Mouse (Mus musculus): ENCODE results near the gene Afmid. TPM values are rescaled to one million over a fixed set of nuclear protein-coding genes. Genes with fewer than 3 reads are reported as not detected.

Gene Afmid
- polyA plus RNA-seq (2012), result 3.0 and 4.9 TPM in 2 replicates

- TF ChIP-seq GATA1 (IDR thresholded peaks at IDR 0.05; ENCODE audit: low read length), result no peak
Observed at GRCm38 (mm10) chr11:117825333-117826101, at the start of gene Afmid, which contains the start of gene Tk1. Gene Afmid, plus strand, starts transcription at chr11:117825924. Gene Tk1, minus strand, starts transcription at chr11:117826092.

- TF ChIP-seq GATA1 (IDR thresholded peaks at IDR 0.05; ENCODE audit: low read length), result no peak
Observed at GRCm38 (mm10) chr11:117776085-117776792, 49.5 kb upstream of the Afmid start.

GRCm38 (mm10) chr11:117777111-117777510, 48.6 kb upstream of the Afmid start:
- TF ChIP-seq GATA1 (IDR thresholded peaks at IDR 0.05; ENCODE audit: low read length), result no peak

GRCm38 (mm10) chr11:117778031-117778430, 47.7 kb upstream of the Afmid start:
- no peak for TF ChIP-seq GATA1 (IDR thresholded peaks at IDR 0.05; ENCODE audit: low read length)

- TF ChIP-seq GATA1 (IDR thresholded peaks at IDR 0.05; ENCODE audit: low read length), result no peak
Observed at GRCm38 (mm10) chr11:117778851-117779433, 46.8 kb upstream of the Afmid start.

- TF ChIP-seq GATA1 (IDR thresholded peaks at IDR 0.05; ENCODE audit: low read length), result no peak
Observed at GRCm38 (mm10) chr11:117779434-117780198, 46.1 kb upstream of the Afmid start.

GRCm38 (mm10) chr11:117780199-117780515, 45.6 kb upstream of the Afmid start:
- no peak for TF ChIP-seq GATA1 (IDR thresholded peaks at IDR 0.05; ENCODE audit: low read length)

- TF ChIP-seq GATA1 (IDR thresholded peaks at IDR 0.05; ENCODE audit: low read length), result no peak
Observed at GRCm38 (mm10) chr11:117780582-117781111, 45.1 kb upstream of the Afmid start.

- no peak for TF ChIP-seq GATA1 (IDR thresholded peaks at IDR 0.05; ENCODE audit: low read length)
Observed at GRCm38 (mm10) chr11:117781199-117781821, 44.4 kb upstream of the Afmid start.

GRCm38 (mm10) chr11:117781993-117782704, 43.6 kb upstream of the Afmid start, which contains the start of the genes Tmc8 and Tmc6:
Gene Tmc8, plus strand, starts transcription at chr11:117782076.
Gene Tmc6, minus strand, starts transcription at chr11:117782198.
- no peak for TF ChIP-seq GATA1 (IDR thresholded peaks at IDR 0.05; ENCODE audit: low read length)

- TF ChIP-seq GATA1 (IDR thresholded peaks at IDR 0.05; ENCODE audit: low read length), result no peak
Observed at GRCm38 (mm10) chr11:117782705-117783034, 43.1 kb upstream of the Afmid start.

- no peak for TF ChIP-seq GATA1 (IDR thresholded peaks at IDR 0.05; ENCODE audit: low read length)
Observed at GRCm38 (mm10) chr11:117783089-117783488, 42.6 kb upstream of the Afmid start.

GRCm38 (mm10) chr11:117783683-117784309, 41.9 kb upstream of the Afmid start:
- TF ChIP-seq GATA1 (IDR thresholded peaks at IDR 0.05; ENCODE audit: low read length), result no peak

GRCm38 (mm10) chr11:117786294-117786693, 39.4 kb upstream of the Afmid start:
- no peak for TF ChIP-seq GATA1 (IDR thresholded peaks at IDR 0.05; ENCODE audit: low read length)
